Mouse (Mus musculus) spleen, postnatal 36 days (tissue): ENCODE results near the gene Ppp2r5a.

Experiments
- DNase-seq, 2 experiments: peaks; one replicate each; pipeline ENCODE4 v3.0.0; 2022; ENCODE audit warnings: low spot score in 2 of 2, mixed read lengths in 1 of 2

Gene Ppp2r5a

GRCm38 (mm10) chr1:191326233-191326882 lies 76.7 kb downstream of the Ppp2r5a start:
- peak; percentile 82 to 83 for DNase-seq

- DNase-seq = peak; percentile 97 to 98
These were observed 77.3 kb downstream of the Ppp2r5a start, which contains the start of gene Tmem206 for GRCm38 (mm10) chr1:191325726-191326232. TSS of gene Tmem206 (plus strand) at chr1:191325912.

GRCm38 (mm10) chr1:191324733-191325590 lies 78.1 kb downstream of the Ppp2r5a start:
- DNase-seq = no peak

GRCm38 (mm10) chr1:191323381-191323780 lies 79.7 kb downstream of the Ppp2r5a start:
- DNase-seq = peak; percentile 66 to 73

GRCm38 (mm10) chr1:191318686-191319085 lies 84.4 kb downstream of the Ppp2r5a start:
- no peak for DNase-seq

- peak; percentile 81 for DNase-seq
These were observed 85.4 kb downstream of the Ppp2r5a start, which contains the start of gene Nenf for GRCm38 (mm10) chr1:191317591-191318196. TSS of gene Nenf (minus strand) at chr1:191318194.

- no peak for DNase-seq
These were observed 86.3 kb downstream of the Ppp2r5a start for GRCm38 (mm10) chr1:191316818-191317217.

GRCm38 (mm10) chr1:191313926-191314325 lies 89.1 kb downstream of the Ppp2r5a start:
- DNase-seq = no peak

GRCm38 (mm10) chr1:191313158-191313557 lies 89.9 kb downstream of the Ppp2r5a start:
- no peak for DNase-seq

- peak; percentile 80 to 82 for DNase-seq
These were observed 90.5 kb downstream of the Ppp2r5a start for GRCm38 (mm10) chr1:191312513-191312941.

GRCm38 (mm10) chr1:191311296-191311898 lies 91.7 kb downstream of the Ppp2r5a start:
- no peak for DNase-seq

GRCm38 (mm10) chr1:191307766-191308455 lies 95.2 kb downstream of the Ppp2r5a start:
- DNase-seq = no peak

GRCm38 (mm10) chr1:191306316-191306715 lies 96.8 kb downstream of the Ppp2r5a start:
- DNase-seq = no peak

- no peak for DNase-seq
These were observed 97.5 kb downstream of the Ppp2r5a start for GRCm38 (mm10) chr1:191305610-191306009.

GRCm38 (mm10) chr1:191304216-191304615 lies 98.9 kb downstream of the Ppp2r5a start:
- no peak for DNase-seq

- no peak for DNase-seq
These were observed 99.3 kb downstream of the Ppp2r5a start for GRCm38 (mm10) chr1:191303736-191304135.
